Mouse (Mus musculus) embryo, embryonic 10.5 days (tissue): ENCODE measurements at regions not wholly inside any gene's neighbourhood (a gene's known extent, or its start where the extent isn't known, plus 50 kb on each side); places are given as distances from the start of the nearest gene placed in this dataset.

Experiments
- DNase-seq: peaks from one replicate; pipeline ENCODE4 v3.0.0-alpha.2; 2015; ENCODE audit warnings: low spot score

DNA sequence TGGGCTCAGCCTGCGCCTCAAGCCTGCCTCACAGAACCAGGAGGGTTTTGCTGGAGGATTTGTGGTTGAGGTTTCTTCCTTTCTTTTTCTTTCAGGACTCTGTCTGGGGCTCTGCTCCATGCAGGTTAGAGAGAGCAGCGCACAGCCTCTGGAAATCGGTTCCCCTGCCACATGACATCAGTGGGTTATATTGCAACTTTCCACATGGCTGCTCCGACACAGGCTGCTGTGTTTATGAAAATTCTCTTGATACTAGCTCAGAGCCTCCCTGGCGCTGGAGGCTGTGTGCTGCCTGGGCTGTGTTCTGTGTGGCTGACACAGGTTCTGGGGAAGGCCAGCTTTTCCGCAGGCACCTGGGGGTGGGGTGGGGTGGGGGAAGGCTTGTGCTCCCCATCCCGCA is 178.7 kb upstream of the Gm4791 start:
- no peak for DNase-seq

DNA sequence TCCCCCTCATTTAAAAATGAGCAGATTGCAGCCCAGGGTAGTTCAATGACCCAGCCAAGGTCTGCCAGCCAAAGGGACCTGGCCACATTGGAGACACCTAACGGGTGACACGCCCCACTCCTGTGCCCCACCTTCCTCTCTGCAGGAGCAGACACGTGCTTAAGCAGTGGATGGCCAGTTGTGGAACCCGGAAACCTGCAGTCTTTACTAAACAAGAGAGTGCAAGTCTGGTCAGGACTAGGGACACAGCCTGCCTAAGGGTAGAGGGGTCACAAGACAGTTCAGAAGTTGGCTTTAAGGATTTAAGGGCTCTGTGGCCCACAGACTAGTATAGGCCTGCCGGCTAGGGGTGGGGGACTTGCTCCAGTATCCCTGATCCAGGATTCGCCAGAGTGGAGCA is 179.2 kb upstream of the Gm4791 start:
- no peak for DNase-seq

DNA sequence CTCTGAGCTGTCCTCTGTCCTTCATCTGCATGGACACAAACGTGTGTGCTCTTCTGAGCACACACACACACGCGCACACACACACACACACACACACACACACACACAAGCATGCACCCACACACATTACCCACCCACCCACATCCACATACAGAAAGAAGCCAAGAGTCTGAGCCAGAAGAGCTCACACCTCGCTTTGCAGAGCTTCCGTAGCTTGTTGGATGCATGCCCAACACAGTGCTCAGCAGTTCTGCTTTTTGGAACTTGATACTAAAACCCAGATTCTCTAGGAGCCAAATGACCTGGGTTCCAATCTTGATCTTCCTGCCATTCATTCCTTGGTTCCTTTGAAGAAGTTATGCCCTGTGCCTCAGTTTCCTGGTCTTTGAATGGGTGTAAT is 182.4 kb upstream of the Gm4791 start:
- no peak for DNase-seq

DNA sequence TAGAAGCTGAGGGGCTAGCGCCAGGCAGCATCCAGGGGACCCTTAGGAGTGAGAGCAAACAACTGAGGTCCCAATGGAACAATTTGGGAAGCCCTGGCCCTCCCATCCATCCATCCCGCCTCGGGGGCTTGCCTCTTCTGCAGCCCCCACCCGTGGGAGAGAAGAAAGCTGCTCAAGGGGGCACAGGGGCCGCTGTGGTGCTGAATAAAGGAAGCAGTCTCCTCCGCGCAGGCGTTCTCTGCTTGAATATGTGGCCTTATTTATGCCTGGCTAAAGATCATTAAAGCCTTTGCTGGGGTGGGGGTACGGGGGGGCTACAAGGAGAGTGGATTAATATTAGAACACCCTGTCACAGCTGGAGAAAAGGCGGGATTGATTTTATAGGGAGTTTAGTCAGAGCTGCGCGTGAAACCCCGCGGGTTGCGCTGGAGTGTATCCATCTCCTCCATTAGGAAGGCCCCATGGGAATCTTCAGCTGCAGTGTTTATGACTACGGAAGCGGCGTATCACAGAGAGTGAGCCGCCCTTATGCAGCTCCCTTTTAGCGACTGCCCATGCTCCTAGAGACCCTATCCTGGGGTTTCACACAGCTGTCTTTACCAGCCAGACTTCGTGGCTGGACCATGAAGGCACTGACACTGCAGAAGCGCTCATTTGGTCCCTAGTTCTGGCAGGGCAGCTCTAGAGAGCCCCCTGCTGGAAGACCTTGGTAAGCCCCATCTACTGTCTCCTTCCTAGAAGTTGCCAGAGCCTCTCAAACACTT is 183.9 kb upstream of the Gm4791 start:
- DNase-seq = peak; percentile 91

DNA sequence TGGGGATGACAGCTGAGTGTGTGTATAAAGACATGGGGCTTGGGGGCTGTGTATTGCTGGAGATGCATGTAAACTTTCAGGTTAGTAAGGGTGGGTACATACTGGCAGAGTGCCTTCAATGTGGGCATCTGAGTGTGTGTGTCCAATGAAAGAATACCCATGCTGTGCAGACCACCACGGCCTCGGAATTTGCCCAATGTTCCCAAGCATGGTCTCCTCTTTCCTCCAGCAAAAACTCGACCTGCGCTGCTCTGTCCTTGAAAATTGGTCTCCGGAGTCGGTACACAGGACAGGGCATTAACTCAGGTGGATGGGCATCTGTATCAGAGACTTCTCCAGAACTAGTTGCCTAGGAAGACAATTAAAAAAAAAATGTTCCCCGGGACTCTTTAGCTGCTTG is 188.3 kb upstream of the Gm4791 start:
- DNase-seq = no peak

DNA sequence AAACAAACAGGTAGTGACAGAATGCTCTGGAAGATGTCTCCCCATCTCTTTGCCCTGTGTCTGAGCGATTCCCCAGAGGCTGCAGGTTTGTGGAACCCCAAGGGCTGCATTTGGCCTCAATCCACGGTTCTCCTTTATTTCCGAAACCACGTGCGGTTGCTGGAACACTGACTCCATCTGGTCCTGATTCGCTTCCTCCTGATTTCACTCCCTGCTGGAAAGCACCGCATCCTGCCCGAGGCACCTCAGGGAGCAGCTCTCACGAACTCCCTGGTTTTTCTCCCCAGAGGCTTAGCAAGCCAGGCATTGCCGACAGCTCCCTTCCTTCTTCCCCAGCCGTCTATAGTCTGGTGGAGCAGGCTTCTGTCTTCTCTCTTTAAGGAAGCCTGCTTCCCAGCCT is 203.1 kb upstream of the Gm4791 start:
- no peak for DNase-seq

DNA sequence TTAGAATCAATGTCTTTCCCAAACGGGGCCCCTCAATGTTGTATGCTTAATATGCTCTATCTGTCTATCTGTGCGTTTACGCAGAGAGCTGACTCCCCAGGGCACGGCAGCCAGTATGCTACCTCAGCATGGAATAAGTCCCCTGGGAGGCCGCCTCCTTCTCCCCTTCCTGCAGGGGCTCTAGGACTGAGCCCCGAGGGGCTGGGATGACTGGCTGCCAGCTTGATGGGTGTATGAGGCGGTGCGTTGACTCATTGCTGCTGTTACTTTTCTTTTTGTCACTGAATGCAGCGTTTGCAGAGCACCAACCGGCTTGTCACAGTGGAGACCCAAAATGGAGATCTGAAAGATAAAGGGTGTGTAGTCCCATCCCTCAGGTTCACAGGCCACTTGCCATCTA is 209.5 kb upstream of the Gm4791 start:
- no peak for DNase-seq

DNA sequence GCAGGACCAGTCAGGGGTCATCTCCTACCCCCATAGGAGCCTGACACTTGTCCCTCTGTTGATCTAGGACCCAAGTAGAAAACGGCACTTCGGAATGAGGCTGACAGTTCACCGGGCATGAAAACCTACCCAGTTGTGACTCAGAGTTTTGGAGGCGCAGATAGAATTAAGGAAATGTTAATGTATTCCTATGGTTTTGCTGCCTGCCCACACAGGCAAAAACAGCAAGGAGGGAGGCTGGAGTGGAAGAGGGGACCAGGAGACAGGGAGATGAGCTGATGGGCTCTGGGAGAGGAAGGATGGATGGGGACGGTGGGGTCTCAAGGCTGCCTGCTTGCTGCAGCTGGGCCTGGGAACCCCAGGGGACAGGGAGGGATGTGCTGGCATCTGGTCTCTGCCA is 210.1 kb upstream of the Gm4791 start:
- no peak for DNase-seq

DNA sequence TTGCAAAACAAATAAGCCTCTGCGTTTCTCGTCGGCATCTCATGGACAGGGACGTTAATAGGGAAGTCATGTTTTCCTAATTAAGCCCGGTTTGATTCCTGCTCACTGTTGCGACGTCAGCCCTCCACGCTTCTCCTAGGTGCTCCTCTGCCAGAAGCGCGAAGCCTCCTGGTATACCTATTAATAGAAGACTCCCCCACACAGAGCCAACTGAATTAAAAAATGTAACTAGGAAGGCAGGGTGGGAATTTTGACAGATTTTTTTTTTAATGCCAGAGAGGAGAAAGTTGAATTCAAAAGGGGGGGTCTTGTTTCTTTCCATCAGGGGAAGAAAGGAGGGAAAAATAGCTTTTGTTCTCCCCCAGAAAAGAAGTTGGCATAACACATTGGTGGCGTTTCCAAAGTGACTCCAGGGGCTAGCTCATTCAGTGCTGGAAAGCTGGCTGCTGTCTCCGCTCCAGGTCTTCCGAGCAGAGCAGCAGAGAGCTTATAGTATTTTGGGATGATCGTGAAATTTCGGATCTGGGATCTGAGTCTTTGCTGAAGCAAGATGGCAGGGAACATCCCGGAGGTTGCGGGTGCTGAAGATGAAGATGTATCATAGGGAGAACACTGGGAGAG is 214.1 kb upstream of the Gm4791 start:
- no peak for DNase-seq

DNA sequence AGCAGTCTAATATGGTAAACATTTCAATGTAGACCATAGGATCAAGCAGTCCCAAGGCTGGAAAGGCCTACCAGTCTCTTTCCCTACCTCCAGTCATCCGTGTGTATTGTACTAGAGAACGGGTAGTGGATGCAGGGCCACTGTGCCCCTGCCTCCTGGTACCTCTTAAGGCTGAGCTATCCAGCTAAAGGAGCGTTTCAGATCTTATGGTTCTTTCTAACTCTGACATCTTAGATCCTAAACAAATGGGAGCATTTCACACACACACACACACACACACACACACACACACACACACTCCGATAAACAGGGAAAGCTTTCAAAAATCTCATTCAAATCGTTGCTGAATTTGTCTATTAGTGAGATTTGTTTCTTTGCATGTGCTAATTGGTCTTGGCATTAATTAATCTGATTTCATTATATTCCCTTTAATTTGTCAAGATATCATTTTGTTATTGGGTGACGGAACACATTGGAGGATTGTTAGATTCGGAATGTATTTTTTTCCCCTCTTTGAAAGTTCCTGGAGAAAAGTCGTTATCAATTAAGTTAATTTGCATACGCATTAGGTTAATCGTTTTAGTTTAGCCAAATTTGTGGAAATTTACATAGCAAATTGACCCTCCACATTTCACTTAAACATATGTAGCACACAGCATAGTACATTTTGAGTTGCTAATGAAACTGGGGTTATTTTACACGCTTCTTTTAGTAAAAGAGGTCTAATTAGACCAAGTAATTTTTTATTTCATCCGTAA is 214.8 kb upstream of the Gm4791 start:
- no peak for DNase-seq

DNA sequence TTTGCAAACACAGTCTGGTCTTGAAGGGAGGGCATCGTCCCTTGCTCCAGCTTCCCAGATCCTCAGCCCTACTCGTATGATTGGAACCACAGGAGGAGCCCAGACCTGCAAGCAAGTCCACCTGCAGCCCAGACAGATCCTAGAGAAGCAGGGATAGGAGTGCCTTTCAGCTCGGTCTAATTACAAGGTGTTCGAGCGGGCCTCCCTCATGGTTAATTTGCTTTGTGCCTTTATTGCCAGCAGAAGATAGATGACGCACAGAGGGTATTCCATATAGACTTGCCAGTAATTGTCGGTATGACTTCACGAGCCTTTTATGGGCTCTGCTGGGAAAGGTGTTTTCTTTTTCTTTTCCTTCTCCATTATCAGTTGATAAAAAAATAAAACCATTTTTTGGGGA is 216.9 kb upstream of the Gm4791 start:
- DNase-seq = no peak

DNA sequence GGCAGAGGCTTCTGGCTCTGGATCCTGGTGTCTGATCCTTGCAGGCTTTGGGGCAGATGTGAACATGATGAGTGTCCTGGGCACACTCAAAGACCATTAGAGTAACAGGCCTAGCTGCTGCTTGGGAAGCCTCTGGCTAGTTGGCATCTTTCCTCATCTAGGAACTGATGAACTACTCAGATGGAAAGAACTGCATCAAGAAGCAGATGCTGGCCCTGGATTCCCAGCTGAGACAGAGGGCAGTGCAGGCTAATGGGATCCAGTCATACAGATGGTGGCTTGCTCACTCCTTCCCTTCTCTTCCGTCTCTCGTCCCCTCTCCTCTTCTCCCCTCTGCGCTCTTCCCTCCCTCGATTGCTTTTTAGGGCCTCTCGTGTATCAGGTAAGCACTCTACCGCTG is 219.8 kb upstream of the Gm4791 start:
- no peak for DNase-seq

DNA sequence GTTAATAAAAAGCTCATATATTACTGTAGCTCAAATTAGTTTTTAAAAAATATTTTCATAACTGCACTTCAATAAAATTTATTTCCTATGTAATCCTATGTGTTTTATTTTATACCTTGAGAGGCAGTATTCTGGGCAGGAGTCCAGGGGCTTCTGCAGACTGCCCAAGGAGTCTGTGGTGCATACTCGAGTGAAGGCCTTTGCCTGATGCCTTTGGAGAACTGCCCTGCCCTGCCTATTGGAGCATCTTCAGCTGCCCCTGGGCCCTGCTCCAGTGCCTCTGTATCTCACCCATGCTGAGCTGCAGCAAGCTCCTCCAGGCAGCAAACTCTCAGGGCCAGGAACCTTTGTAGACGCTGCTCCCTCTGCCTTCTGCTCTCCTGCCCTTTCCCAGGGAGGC is 223.7 kb upstream of the Gm4791 start:
- DNase-seq = no peak

DNA sequence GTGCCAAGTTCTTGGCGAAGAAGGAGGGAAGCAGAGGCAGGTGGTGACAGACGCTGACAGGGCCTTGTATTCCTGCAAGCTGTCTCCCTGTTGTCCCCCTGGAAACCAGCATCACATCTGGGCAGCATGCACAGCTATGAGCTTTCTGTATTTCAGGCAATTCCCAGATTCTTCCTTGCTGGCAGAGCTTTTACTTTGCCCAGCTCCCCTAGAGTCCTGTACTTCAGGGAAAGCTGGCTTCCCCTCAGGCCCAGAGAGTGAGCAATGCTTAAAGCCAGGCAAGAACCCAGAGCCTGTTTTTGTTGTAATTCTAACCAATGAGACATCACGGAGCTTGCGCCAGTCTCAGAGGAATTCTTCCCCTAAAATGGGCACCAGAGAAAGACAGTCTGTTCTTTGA is 238.3 kb upstream of the Gm4791 start:
- DNase-seq = no peak

DNA sequence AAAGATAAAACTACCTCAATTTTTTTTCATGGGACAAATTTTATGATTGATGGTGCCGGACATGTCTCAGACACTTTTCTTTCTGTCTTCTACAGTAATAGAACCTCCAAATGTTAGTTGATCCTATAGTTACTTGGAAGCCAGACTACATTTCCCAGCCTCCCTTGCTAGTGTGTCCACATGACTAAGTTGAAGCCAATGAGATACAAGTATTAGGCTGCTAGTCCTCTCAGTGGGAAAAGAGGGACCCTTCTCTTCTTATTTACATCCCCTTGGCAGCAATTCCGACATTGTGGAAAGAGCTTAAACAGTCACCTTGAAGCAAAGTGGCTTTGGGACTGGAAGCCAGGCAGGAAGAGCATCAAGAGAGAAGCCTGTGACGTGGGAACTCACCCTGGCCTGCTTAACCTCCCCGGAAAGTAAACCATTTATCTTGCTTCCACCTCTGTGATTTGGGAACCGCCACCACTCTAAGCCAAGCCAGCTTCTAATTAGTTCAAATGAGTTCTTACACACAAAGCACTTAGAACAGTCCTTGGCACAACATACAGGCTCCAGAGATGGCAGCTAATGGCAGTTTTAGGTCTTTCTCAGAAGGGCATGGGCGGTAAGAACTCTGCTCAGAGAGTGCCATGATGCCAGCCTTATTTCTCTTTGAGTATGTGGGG is 241.4 kb upstream of the Gm4791 start:
- peak; percentile 21 for DNase-seq

DNA sequence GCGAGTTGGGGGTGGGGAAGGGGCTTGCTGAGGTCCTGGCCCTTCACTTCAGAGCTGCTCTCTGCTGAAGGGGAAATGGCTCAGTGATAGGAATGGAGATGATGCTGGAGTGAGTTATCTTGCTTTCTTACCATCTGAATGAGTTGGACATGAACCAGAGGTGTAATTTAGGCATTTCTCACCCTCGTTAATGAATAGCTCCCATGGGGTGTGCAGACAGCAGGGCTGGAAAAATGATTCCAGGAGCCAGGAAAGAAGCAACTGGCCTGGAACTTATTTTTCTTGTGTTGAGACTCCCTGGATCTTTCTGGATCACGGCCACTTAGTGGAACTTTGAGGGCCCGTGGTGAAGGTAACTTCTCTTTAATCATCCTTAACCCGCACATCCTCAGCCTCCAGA is 246.6 kb upstream of the Gm4791 start:
- DNase-seq = no peak

DNA sequence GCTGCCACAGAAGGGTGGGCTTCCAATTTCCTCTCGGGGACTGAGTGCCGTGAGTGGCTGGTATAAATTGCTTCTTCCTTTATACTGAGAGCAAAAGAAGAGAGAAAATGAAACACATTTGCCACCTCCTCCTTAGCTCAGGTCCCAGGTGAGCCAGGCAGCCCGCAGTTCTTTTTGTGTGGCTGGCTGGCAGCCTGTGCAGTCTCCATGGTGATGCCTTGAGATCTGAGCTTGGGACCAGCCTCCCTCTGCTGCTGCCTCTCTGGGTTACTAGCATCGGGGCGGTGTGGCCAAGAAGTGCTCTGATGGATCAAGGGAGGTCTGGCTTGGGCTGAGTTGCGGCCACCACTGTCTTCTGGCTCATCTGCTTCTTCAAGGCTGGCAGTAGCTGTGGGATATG is 249.1 kb upstream of the Gm4791 start:
- no peak for DNase-seq

DNA sequence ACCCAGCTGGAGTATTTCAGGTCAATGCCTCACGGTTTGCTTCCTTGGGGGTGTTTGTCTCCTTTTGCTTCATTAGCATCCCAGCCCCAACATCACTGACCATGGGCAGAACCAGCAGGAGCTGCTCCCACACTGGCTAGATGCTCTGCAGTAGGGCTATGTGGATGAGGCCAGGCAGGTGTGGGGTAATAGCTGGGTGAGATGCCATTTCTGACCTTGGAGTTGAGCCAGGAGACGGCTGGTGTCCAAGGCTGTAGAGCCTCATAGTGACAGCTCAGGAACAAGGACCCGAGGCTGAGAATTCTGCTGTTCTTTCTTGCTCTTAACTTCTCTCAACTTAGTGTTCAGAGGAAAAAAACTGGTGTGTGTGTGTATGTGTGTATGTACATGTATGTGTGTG is 252.3 kb upstream of the Gm4791 start:
- DNase-seq = no peak

DNA sequence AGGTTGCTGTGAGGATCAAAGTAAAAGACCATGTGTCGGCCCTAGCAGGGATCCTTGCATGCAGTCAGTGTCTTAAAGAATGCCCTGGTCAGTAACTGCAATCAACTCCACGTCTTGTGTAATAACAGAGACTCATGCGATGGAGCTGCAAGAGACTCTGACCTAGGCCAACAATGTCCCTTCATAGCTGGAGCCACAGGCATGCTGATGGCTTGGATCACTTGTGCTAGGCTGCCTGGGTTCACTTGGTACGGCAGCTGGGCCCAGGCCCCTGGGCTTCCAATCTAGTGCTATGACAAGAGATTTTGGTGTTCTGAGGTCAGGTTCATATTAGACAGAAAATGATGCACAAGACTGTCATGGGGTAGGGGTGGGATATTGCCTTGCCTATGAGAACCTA is 258.0 kb upstream of the Gm4791 start:
- no peak for DNase-seq

DNA sequence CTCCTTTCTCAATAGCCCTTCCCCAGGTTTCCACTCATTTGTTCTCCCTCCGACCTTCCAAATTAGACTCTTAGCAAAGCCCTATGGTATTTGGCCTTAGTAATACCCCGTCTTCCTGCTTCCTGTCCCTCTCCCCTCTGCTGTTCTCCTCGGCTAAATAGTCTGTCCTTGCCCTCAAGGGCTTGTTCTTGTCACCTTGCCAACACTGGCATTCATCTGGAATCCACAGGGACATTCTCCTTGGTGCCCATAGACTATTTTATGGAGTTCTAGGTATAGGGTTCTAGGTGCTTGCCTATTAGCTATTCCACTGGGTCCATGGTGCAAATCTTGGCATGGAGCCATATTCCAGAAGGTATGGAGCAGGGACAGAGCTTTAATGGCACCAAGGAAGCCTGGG is 259.2 kb upstream of the Gm4791 start:
- no peak for DNase-seq

DNA sequence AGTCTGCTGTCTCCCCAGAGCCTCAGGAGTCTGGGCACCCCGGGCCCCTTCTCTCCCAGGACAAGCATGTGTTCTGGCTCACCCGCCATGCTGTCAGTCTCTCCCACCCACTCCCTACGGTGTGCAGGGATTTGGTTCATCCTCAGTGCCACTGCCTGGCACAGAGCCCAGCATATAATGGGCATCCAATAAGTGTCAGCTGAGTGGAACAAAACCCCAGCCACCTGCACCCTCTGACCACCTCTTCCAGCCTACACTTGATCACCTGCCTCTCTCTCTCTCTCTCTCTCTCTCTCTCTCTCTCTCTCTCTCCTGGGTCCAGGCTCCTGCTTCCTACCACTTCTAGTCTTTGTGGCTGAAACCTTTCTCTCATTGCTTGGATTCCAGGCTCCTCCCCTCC is 259.9 kb upstream of the Gm4791 start:
- no peak for DNase-seq

DNA sequence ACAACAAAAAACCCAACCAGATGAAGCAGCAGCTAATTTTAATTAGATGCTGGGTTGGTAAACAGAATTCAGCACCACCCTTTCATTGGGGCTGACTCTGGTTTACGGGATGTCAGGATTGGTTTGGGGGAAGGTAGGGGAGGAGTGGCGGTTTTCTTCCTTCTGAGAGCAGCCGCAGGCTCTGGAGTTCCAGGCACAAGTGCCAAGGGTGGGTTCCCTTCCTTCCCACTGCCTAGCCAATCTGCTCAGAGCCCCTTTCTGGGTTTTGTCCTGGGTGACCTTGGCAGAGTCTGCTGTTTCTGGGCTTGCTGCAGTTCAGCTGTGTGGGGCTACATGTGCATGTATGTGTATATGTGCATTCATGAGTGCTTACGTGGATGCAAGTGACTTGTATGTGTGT is 260.5 kb upstream of the Gm4791 start:
- no peak for DNase-seq

DNA sequence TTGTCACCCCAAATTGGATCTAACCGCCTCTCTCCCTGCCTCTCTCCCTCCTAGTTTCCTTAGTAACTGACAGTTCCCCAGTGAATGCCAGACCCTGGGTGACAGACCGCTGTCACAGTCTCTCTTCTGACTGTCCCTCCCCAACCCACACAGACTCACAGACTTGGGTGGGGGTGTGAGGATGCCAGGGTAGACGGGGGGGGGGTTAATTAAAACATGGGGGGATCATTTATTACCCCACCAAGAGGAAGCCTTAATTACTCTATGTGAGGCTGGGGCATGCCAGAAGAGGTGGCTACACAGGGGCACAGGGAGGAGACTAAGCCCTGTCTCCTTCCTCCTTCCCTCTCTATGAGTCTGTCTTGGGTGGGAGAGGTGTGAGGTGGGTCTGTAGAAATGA is 261.1 kb upstream of the Gm4791 start:
- no peak for DNase-seq
